Mouse (Mus musculus) urinary bladder, postnatal 14 days (tissue): Measurements from ENCODE around the gene Ccdc88b.
A peak's percentile ranks its signal among the peaks of the same experiment; 100 is the strongest.

ENCODE experiments used
- DNase-seq: peaks from one replicate; pipeline ENCODE4 v3.0.0; 2021; ENCODE audit warnings: low spot score

Gene Ccdc88b

GRCm38 (mm10) chr19:6857003-6857360 lies 1.0 kb downstream of the Ccdc88b start:
- DNase-seq: no peak

- DNase-seq: peak; percentile 58
These were observed 1.6 kb downstream of the Ccdc88b start for GRCm38 (mm10) chr19:6856281-6857002.

- peak; percentile 55 for DNase-seq
These were observed 2.6 kb downstream of the Ccdc88b start for GRCm38 (mm10) chr19:6855225-6856031.

- DNase-seq: no peak
These were observed 3.4 kb downstream of the Ccdc88b start for GRCm38 (mm10) chr19:6854658-6855057.

- DNase-seq: no peak
These were observed 4.1 kb downstream of the Ccdc88b start for GRCm38 (mm10) chr19:6853903-6854302.

- DNase-seq: no peak
These were observed 5.4 kb downstream of the Ccdc88b start for GRCm38 (mm10) chr19:6852393-6853305.

GRCm38 (mm10) chr19:6851497-6851896 lies 6.5 kb downstream of the Ccdc88b start:
- no peak for DNase-seq

- DNase-seq: no peak
These were observed 8.4 kb downstream of the Ccdc88b start for GRCm38 (mm10) chr19:6849506-6850068.

- DNase-seq: no peak
These were observed 10.0 kb downstream of the Ccdc88b start for GRCm38 (mm10) chr19:6847841-6848517.

- no peak for DNase-seq
These were observed 12.0 kb downstream of the Ccdc88b start for GRCm38 (mm10) chr19:6846050-6846449.

- DNase-seq: no peak
These were observed 15.7 kb downstream of the Ccdc88b start for GRCm38 (mm10) chr19:6842353-6842752.

- no peak for DNase-seq
These were observed 16.8 kb downstream of the Ccdc88b start for GRCm38 (mm10) chr19:6841292-6841597.

- DNase-seq: peak; percentile 78
These were observed 17.3 kb downstream of the Ccdc88b start, which contains the start of gene Rps6ka4 for GRCm38 (mm10) chr19:6840475-6841291. TSS of gene Rps6ka4 (minus strand) at chr19:6840636.

GRCm38 (mm10) chr19:6839615-6840474 lies 18.2 kb downstream of the Ccdc88b start:
- DNase-seq: peak; percentile 67

- no peak for DNase-seq
These were observed 25.6 kb downstream of the Ccdc88b start for GRCm38 (mm10) chr19:6832363-6832762.

GRCm38 (mm10) chr19:6831331-6831730 lies 26.7 kb downstream of the Ccdc88b start:
- no peak for DNase-seq

- no peak for DNase-seq
These were observed 27.3 kb downstream of the Ccdc88b start for GRCm38 (mm10) chr19:6830556-6831316.

GRCm38 (mm10) chr19:6829870-6830555 lies 28.0 kb downstream of the Ccdc88b start:
- DNase-seq: no peak
